Comparison of ENCODE assay signal across 10 mouse cellular contexts in genomic region chr2:117925412-117925811, GRCm38 (mm10).
"Had no signal": no experiment of that assay in that cellular context is flagged by ENCODE, and none has a peak within 500 bp of the region (broad histone marks: within the 10 kb centered on the region; RNA-seq: fewer than 3 reads in every experiment).

No protein-coding gene starts in this region.

- ATAC-seq: midbrain, embryonic 15.5 days had no signal

- H3K27me3 ChIP-seq: limb, embryonic 13.5 days; liver, embryonic 15.5 days; midbrain, embryonic 15.5 days had no signal

- H3K4me3 ChIP-seq: limb, embryonic 13.5 days; liver, embryonic 15.5 days; midbrain, embryonic 10.5 days; midbrain, embryonic 15.5 days had no signal

- H3K4me1 ChIP-seq: liver, embryonic 15.5 days; midbrain, embryonic 15.5 days had no signal

- DNase-seq: kidney, adult 18-20 months; kidney, postnatal 14 days; left cerebral cortex, postnatal 4 days; right cerebral cortex, adult 18-20 months; right cerebral cortex, postnatal 25 days; thymus, postnatal 4 days had no signal

- H3K9ac ChIP-seq: limb, embryonic 13.5 days; liver, embryonic 15.5 days; midbrain, embryonic 15.5 days had no signal

- H3K4me2 ChIP-seq: limb, embryonic 13.5 days; liver, embryonic 15.5 days; midbrain, embryonic 15.5 days had no signal

- H3K9me3 ChIP-seq: limb, embryonic 13.5 days; liver, embryonic 15.5 days; midbrain, embryonic 10.5 days; midbrain, embryonic 15.5 days had no signal

- H3K36me3 ChIP-seq: limb, embryonic 13.5 days; liver, embryonic 15.5 days; midbrain, embryonic 10.5 days; midbrain, embryonic 15.5 days had no signal

- H3K27ac ChIP-seq: limb, embryonic 13.5 days; liver, embryonic 15.5 days; midbrain, embryonic 10.5 days; midbrain, embryonic 15.5 days had no signal
